In genomic region chr8:57610706-57611418, GRCm38 (mm10) we compare ENCODE assay signal across 9 mouse cellular contexts. TPM values are rescaled to one million over a fixed set of nuclear protein-coding genes. Genes with fewer than 3 reads are reported as not detected.
DNase-seq lines count a peak whose midpoint lies in the region; ATAC-seq and TF ChIP-seq lines count a peak whose summit lies in the region.
"Had no signal": no experiment of that assay in that cellular context is flagged by ENCODE, and none has a peak within 500 bp of the region (broad histone marks: within the 10 kb centered on the region; RNA-seq: fewer than 3 reads in every experiment).

No protein-coding gene starts in this region.

- TF ChIP-seq CTCF in hindbrain, postnatal 0 days (IDR thresholded peaks at IDR 0.05; ENCODE audit: low read depth) = no peak
- TF ChIP-seq CTCF in gastrocnemius, adult 2 months (IDR thresholded peaks at IDR 0.05) = no peak

- intact Hi-C loops in gastrocnemius, adult 2 months (cut with DNase I) = no loop called here

- H3K4me3 ChIP-seq in hindbrain, postnatal 0 days (ENCODE audit: low read length) = no peak overlapping the region
- no peak overlapping the region for H3K4me3 ChIP-seq in hindbrain, embryonic 16.5 days (ENCODE audit: low read length)
- peak overlapping the region; percentile 53 for H3K4me3 ChIP-seq in gastrocnemius, adult 2 months
- H3K4me3 ChIP-seq: megakaryocyte, embryonic 14.5 days had no signal

- H3K27ac ChIP-seq in hindbrain, postnatal 0 days = no peak overlapping the region
- H3K27ac ChIP-seq in hindbrain, embryonic 16.5 days (ENCODE audit: low read depth, low read length) = no peak overlapping the region
- H3K27ac ChIP-seq in gastrocnemius, adult 2 months = peak overlapping the region; percentile 71

- H3K9me3 ChIP-seq in hindbrain, postnatal 0 days (ENCODE audit: low read length) = no peaks in the 10 kb centered on the region
- H3K9me3 ChIP-seq in hindbrain, embryonic 16.5 days (ENCODE audit: control insufficient read depth, low read length) = no peaks in the 10 kb centered on the region
- H3K9me3 ChIP-seq: megakaryocyte, embryonic 14.5 days had no signal

- H3K9ac ChIP-seq in hindbrain, postnatal 0 days (replicated peaks; ENCODE audit: low read length) = no peak overlapping the region
- H3K9ac ChIP-seq in hindbrain, embryonic 16.5 days (ENCODE audit: low read depth, low read length) = no peak overlapping the region

- no peaks in the 10 kb centered on the region for H3K4me1 ChIP-seq in hindbrain, postnatal 0 days (ENCODE audit: insufficient read depth, low read length)
- peaks cover 4% of the 10 kb centered on the region; the same call in 1 of the 2 replicates for H3K4me1 ChIP-seq in hindbrain, embryonic 16.5 days (ENCODE audit: control insufficient read depth, insufficient read depth, low read depth, low read length)

- DNase-seq in hindbrain, postnatal 0 days (ENCODE audit: low spot score) = peak; percentile 51
- DNase-seq in adrenal gland, postnatal 36 days = peak; percentile 69 to 79
- DNase-seq in gastrocnemius, adult 2 months = peak; percentile 70
- DNase-seq in layer of hippocampus, adult 18-20 months (ENCODE audit: low spot score in 2 of 2) = peak; percentile 20 to 76
- DNase-seq in ovary, postnatal 14 days (ENCODE audit: low spot score) = peak; percentile 57
- no peak for DNase-seq in embryo, embryonic 10.5 days (ENCODE audit: low spot score)
- DNase-seq in embryo, embryonic 10 days (ENCODE audit: low spot score) = no peak

- no peaks in the 10 kb centered on the region for H3K27me3 ChIP-seq in hindbrain, postnatal 0 days (ENCODE audit: insufficient read depth, low read length)
- H3K27me3 ChIP-seq in hindbrain, embryonic 16.5 days (replicated peaks; ENCODE audit: control insufficient read depth, insufficient read depth, low read length) = no peaks in the 10 kb centered on the region
- H3K27me3 ChIP-seq: megakaryocyte, embryonic 14.5 days had no signal

- no peak overlapping the region for H3K4me2 ChIP-seq in hindbrain, postnatal 0 days (ENCODE audit: low read depth, low read length)
- H3K4me2 ChIP-seq in hindbrain, embryonic 16.5 days (ENCODE audit: low read length) = no peak overlapping the region

- peak; percentile 25 for ATAC-seq in hindbrain, postnatal 0 days
- no peak; the same call in 1 of the 2 replicates for ATAC-seq in hindbrain, embryonic 16.5 days

- no peaks in the 10 kb centered on the region for H3K36me3 ChIP-seq in hindbrain, postnatal 0 days (ENCODE audit: insufficient read depth, low read length)
- no peaks in the 10 kb centered on the region for H3K36me3 ChIP-seq in hindbrain, embryonic 16.5 days (ENCODE audit: control insufficient read depth, insufficient read depth, low read length)

- WGBS in hindbrain, postnatal 0 days = 51% methylated on average over 11 of the region's 11 CpGs
- 61% methylated on average over 10 of the region's 11 CpGs for WGBS in hindbrain, embryonic 16.5 days

RNA-seq across cellular contexts. Expression of gene Galnt7, which starts 42.0 kb away (rescaled TPM):
- 3.7 and 6.8 TPM in 2 replicates for total RNA-seq in hindbrain, postnatal 0 days (2014; rRNA removed)
- polyA plus RNA-seq in hindbrain, postnatal 0 days (2015; fragmentation: Nextera tagmentation; extraction: Ambion mirVana) = 6.6 and 8.3 TPM in 2 replicates
- 11.1 and 13.4 TPM in 2 replicates for polyA plus RNA-seq in hindbrain, embryonic 16.5 days (2015; fragmentation: Nextera tagmentation; extraction: Ambion mirVana)
- 10 to 100 TPM; 13.5 to 13.6 TPM for total RNA-seq in adrenal gland, postnatal 36 days (2021)
- 1 to 10 TPM; 2.5 to 3.0 TPM for total RNA-seq in gastrocnemius, adult 2 months (2021)
- total RNA-seq in layer of hippocampus, adult 18-20 months (2021) = 10 to 100 TPM; 11.0 to 13.3 TPM

Comparison
In these comparisons a context has a peak if more than half of its experiments do, and no peak if none do; other contexts are left out.
1. DNase-seq: peak in hindbrain, postnatal 0 days (single experiment), adrenal gland, postnatal 36 days (2 of 2), gastrocnemius, adult 2 months (single experiment), layer of hippocampus, adult 18-20 months (2 of 2) and ovary, postnatal 14 days (single experiment); none in embryo, embryonic 10.5 days (single experiment) and embryo, embryonic 10 days (single experiment).